Mouse (Mus musculus) lung, embryonic 16.5 days (tissue): ENCODE results near the gene Llgl2. TPM values are rescaled to one million over a fixed set of nuclear protein-coding genes. Genes with fewer than 3 reads are reported as not detected.

Experiments used
- ATAC-seq: fragments of 200-750 bp; cut with Nextera tagmentation; 2 replicates; pipeline ENCODE4 v1.8.0; 2017; ENCODE audit warnings: low read depth, mild to moderate bottlenecking, moderate library complexity
- H3K27ac ChIP-seq: fragments of 300-500 bp; sonication (generic); 2 replicates; pipeline ENCODE4 v1.5.1; 2014; ENCODE audit warnings: mild to moderate bottlenecking, control low read depth, low read length
- H3K27me3 ChIP-seq: fragments of 300-500 bp; sonication (generic); 2 replicates; pipeline ENCODE4 v1.6.1; 2014; ENCODE audit warnings: low read depth, low read length, mixed read lengths; ENCODE audit not compliant: control insufficient read depth, insufficient read depth
- H3K36me3 ChIP-seq: fragments of 300-500 bp; sonication (generic); 2 replicates; pipeline ENCODE4 v1.6.1; 2014; ENCODE audit warnings: low read length; ENCODE audit not compliant: control insufficient read depth, insufficient read depth
- H3K4me1 ChIP-seq: fragments of 300-500 bp; sonication (generic); replicated peaks from 2 replicates; pipeline ENCODE4 v1.6.1; 2014; ENCODE audit warnings: low read length, mixed read lengths; ENCODE audit not compliant: control insufficient read depth, insufficient read depth
- H3K4me2 ChIP-seq: fragments of 300-500 bp; sonication (generic); 2 replicates; pipeline ENCODE4 v1.6.1; 2014; ENCODE audit warnings: low read depth, low read length, control low read depth
- H3K4me3 ChIP-seq: fragments of 300-500 bp; sonication (generic); 2 replicates; pipeline ENCODE4 v1.5.1; 2014; ENCODE audit warnings: mild to moderate bottlenecking, low read length, control low read depth
- H3K9ac ChIP-seq: fragments of 300-500 bp; sonication (generic); 2 replicates; pipeline ENCODE4 v1.6.1; 2014; ENCODE audit warnings: low read length, control low read depth
- H3K9me3 ChIP-seq: fragments of 300-500 bp; sonication (generic); 2 replicates; pipeline ENCODE4 v1.6.1; 2016; ENCODE audit warnings: low read length; ENCODE audit not compliant: control insufficient read depth
- WGBS: fragments of 180-500 bp; shearing (Covaris S2); extraction: QIAGEN DNeasy Blood & Tissue Kit; methylation state at CpG from one replicate; pipeline ENCODE4 v1.1.7; 2014; 5-methylcytosine and 5-hydroxymethylcytosine counted together
- polyA plus RNA-seq: library from polyadenylated mRNA; unstranded; fragments of >200 nt; fragmentation: Nextera tagmentation; extraction: Ambion mirVana; gene quantifications from 2 replicates; pipeline ENCODE4 v1.2.1, GENCODE M21; 2015

The Llgl2 gene
- polyA plus RNA-seq, 1 experiment from 2014 or later, result 45.0 TPM

GRCm38 (mm10) chr11:115837606-115838345 is 13.9 kb downstream of the Llgl2 start:
- Histone ChIP-seq H3K27me3 (no peaks in the 10 kb centered on the region), H3K36me3 (no peaks in the 10 kb centered on the region), H3K9ac (no peak overlapping the region; the same call in 1 of the 2 replicates), H3K9me3 (no peaks in the 10 kb centered on the region), H3K27ac (peak overlapping the region; percentile 84), H3K4me1 (peaks cover 70% of the 10 kb centered on the region), H3K4me2 (no peak overlapping the region), H3K4me3 (no peak overlapping the region)
- ATAC-seq, result no peak
- WGBS, result 73% methylated on average over 22 of the region's 22 CpGs

GRCm38 (mm10) chr11:115838895-115839311 is 15.1 kb downstream of the Llgl2 start:
- 24% methylated on average over 4 of the region's 4 CpGs for WGBS
- peak; percentile 20; the same call in 1 of the 2 replicates for ATAC-seq

GRCm38 (mm10) chr11:115839732-115840131 is 15.9 kb downstream of the Llgl2 start:
- Histone ChIP-seq H3K4me1 (peaks cover 68% of the 10 kb centered on the region), H3K9me3 (no peaks in the 10 kb centered on the region), H3K9ac (0 out of 2 replicates have a peak overlapping the region, but pooled peaks have one; percentile 29), H3K27ac (peak overlapping the region; percentile 84), H3K4me3 (no peak overlapping the region), H3K4me2 (no peak overlapping the region), H3K27me3 (no peaks in the 10 kb centered on the region), H3K36me3 (no peaks in the 10 kb centered on the region)
- no peak for ATAC-seq
- 56% methylated on average over 3 of the region's 3 CpGs for WGBS

More at GRCm38 (mm10) chr11:115838895-115839311, 15.1 kb downstream of the Llgl2 start:
- Histone ChIP-seq H3K36me3 (no peaks in the 10 kb centered on the region), H3K4me1 (peaks cover 68% of the 10 kb centered on the region), H3K27me3 (no peaks in the 10 kb centered on the region), H3K4me3 (no peak overlapping the region), H3K9ac (no peak overlapping the region), H3K9me3 (no peaks in the 10 kb centered on the region), H3K4me2 (no peak overlapping the region), H3K27ac (peak overlapping the region; percentile 84)

GRCm38 (mm10) chr11:115841044-115841443 is 17.2 kb downstream of the Llgl2 start:
- H3K4me3 ChIP-seq, result no peak overlapping the region
- ATAC-seq, result no peak
- WGBS, result 83% methylated on average over 6 of the region's 6 CpGs
- peaks cover 6% of the 10 kb centered on the region for H3K9me3 ChIP-seq
- no peak overlapping the region for H3K4me2 ChIP-seq
- H3K4me1 ChIP-seq, result peaks cover 60% of the 10 kb centered on the region
- H3K9ac ChIP-seq, result no peak overlapping the region
- H3K27ac ChIP-seq, result peak overlapping the region; percentile 94
- H3K27me3 ChIP-seq, result no peaks in the 10 kb centered on the region
- H3K36me3 ChIP-seq, result peaks cover 10% of the 10 kb centered on the region

DNA sequence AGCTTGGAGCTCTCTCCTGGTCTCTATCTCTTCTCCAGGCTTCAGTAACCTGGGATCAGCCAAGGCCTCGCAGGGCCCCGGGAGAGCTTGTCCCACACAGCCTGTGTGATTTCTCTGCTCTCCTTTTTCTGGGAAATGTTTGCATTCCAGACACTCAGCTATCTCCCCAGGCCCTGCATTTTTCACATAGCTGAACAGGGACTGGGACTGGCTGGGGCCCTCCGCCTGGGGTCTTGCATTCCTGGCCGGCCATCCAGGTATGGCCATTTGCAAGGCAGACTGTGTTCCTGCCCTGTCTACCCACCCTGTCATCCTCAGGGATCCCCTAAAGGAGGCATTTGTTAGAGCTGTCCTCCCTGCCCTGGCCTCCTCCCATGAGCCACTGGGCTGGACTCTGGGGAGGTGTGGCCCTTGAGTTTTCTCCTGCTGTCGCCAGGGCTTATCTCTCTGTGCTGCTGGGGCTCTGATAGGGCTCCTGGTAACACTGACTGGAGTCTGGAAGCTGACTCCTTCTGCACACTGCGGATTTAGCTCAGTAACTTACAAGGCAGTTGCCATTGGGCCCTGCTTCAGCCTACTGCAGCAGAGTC is 18.2 kb downstream of the Llgl2 start:
- peak; percentile 67 for ATAC-seq
- no peak overlapping the region for H3K4me3 ChIP-seq
- H3K4me1 ChIP-seq, result peaks cover 58% of the 10 kb centered on the region
- 13% methylated on average over 6 of the region's 6 CpGs for WGBS
- H3K27ac ChIP-seq, result peak overlapping the region; percentile 94
- H3K9ac ChIP-seq, result peak overlapping the region; percentile 6
- peaks cover 6% of the 10 kb centered on the region for H3K9me3 ChIP-seq
- no peaks in the 10 kb centered on the region for H3K27me3 ChIP-seq
- H3K36me3 ChIP-seq, result peaks cover 13% of the 10 kb centered on the region
- 0 out of 2 replicates have a peak overlapping the region, but pooled peaks have one; percentile 9 for H3K4me2 ChIP-seq

DNA sequence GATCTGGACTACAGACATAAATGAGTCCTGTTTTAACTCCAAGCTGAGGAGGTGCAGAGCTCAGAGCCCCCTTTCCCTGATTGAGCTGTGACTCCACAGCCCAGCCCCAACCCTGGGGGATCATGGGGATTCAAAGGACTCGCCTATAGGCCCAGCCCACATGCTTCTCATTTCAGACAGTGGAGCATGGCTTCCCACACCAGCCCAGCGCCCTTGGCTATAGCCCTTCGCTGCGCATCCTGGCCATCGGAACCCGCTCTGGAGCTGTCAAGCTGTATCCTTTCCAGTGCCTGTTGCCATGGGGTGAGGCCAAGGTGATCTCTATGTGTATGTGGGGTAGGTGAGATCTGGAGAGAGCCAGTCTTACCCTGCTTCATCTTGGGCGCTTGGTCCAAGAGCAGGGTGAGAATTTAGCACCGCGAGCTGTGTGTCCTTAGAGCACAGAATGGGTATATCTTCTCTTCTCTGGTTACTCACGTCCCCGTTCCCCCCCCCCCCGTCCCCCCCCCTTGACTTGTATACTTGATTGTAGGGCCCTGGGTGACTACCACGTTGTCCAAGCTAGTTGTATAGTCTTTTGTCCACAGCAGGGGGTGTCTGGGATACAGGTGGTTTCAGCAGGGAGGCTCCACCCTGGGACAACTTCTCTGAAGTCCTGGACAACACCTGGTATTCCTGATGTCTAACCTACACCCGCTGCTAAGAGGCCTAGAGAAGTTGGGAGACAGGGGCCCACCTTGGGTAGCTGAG is 19.5 kb downstream of the Llgl2 start:
- no peak overlapping the region for H3K4me2 ChIP-seq
- no peak overlapping the region for H3K4me3 ChIP-seq
- peaks cover 48% of the 10 kb centered on the region for H3K4me1 ChIP-seq
- no peaks in the 10 kb centered on the region for H3K27me3 ChIP-seq
- peaks cover 6% of the 10 kb centered on the region for H3K9me3 ChIP-seq
- peaks cover 16% of the 10 kb centered on the region for H3K36me3 ChIP-seq
- peak overlapping the region; percentile 94 for H3K27ac ChIP-seq
- 76% methylated on average over 12 of the region's 14 CpGs for WGBS
- ATAC-seq, result no peak
- no peak overlapping the region for H3K9ac ChIP-seq

- no peak overlapping the region for H3K4me2 ChIP-seq
- H3K36me3 ChIP-seq, result peaks cover 19% of the 10 kb centered on the region
- no peak overlapping the region for H3K9ac ChIP-seq
- H3K27me3 ChIP-seq, result no peaks in the 10 kb centered on the region
- peak; percentile 34; the same call in 1 of the 2 replicates for ATAC-seq
- H3K9me3 ChIP-seq, result peaks cover 6% of the 10 kb centered on the region
- WGBS, result 67% methylated on average over 5 of the region's 5 CpGs
- peaks cover 43% of the 10 kb centered on the region for H3K4me1 ChIP-seq
- H3K4me3 ChIP-seq, result no peak overlapping the region
- peak overlapping the region; percentile 55 for H3K27ac ChIP-seq
Measured at GRCm38 (mm10) chr11:115843891-115844239, 20.0 kb downstream of the Llgl2 start.

- no peak overlapping the region for H3K4me2 ChIP-seq
- H3K4me1 ChIP-seq, result peaks cover 39% of the 10 kb centered on the region
Measured at GRCm38 (mm10) chr11:115844240-115844639, 20.4 kb downstream of the Llgl2 start.

DNA sequence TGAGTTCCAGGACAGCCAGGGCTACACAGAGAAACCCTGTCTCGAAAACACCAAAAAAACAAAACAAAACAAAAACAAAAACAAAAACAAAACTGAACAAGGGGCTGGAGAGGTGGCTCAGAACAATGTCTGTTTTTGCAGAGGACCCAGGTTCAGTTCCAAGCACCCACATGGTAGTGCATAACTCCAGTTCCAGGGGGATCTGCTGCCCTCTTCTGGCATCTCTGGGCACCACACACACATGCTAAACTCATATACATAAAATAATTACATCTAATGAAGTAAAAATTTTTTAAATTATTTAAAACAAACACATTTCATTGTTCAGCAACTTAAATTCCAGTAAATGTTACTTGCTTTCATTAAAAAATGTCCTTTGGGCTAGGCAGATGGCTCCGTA is 22.0 kb downstream of the Llgl2 start:
- H3K4me3 ChIP-seq, result no peak overlapping the region
- no peaks in the 10 kb centered on the region for H3K27me3 ChIP-seq
- H3K36me3 ChIP-seq, result peaks cover 25% of the 10 kb centered on the region
- WGBS, result 90% methylated on average over 2 of the region's 2 CpGs
- no peak overlapping the region for H3K9ac ChIP-seq
- H3K27ac ChIP-seq, result no peak overlapping the region
- peaks cover 29% of the 10 kb centered on the region for H3K4me1 ChIP-seq
- H3K9me3 ChIP-seq, result peaks cover 6% of the 10 kb centered on the region
- H3K4me2 ChIP-seq, result no peak overlapping the region
- ATAC-seq, result no peak

More at GRCm38 (mm10) chr11:115844240-115844639, 20.4 kb downstream of the Llgl2 start:
- no peaks in the 10 kb centered on the region for H3K27me3 ChIP-seq
- peaks cover 19% of the 10 kb centered on the region for H3K36me3 ChIP-seq
- WGBS, result 61% methylated on average over 8 of the region's 8 CpGs
- H3K9ac ChIP-seq, result no peak overlapping the region
- no peak for ATAC-seq
- peaks cover 6% of the 10 kb centered on the region for H3K9me3 ChIP-seq
- H3K4me3 ChIP-seq, result no peak overlapping the region
- peak overlapping the region; percentile 55 for H3K27ac ChIP-seq
